Mouse (Mus musculus) fibroblast of lung, adult 2 months (primary cell): Measurements from ENCODE around the gene Samd4b.
A peak's percentile ranks its signal among the peaks of the same experiment; 100 is the strongest.

Source experiments
- DNase-seq: peaks from one replicate; pipeline ENCODE4 v3.0.0-alpha.2; 2011; ENCODE audit warnings: low read depth

Samd4b gene

DNA sequence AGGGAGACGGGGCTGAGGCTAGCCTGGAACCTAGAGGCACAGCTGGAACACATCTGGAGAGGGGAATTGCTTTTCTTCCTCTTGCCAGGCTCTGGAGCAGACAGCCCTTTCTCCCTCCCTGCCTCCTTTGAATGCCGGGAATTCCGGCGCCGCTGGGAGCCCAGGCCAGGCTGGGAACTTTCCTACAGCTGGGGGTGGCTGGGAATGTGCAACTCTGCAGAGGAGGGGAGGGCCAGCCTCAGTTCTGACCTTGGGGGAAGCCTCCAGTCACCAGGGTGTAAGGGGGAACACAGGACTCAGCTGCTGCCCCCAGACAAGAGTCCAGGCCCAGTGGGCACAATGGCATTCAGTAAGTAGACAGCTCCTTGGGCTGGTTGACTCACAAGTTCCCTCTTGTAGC lies 241.0 kb downstream of the Samd4b start:
- DNase-seq, result no peak

DNA sequence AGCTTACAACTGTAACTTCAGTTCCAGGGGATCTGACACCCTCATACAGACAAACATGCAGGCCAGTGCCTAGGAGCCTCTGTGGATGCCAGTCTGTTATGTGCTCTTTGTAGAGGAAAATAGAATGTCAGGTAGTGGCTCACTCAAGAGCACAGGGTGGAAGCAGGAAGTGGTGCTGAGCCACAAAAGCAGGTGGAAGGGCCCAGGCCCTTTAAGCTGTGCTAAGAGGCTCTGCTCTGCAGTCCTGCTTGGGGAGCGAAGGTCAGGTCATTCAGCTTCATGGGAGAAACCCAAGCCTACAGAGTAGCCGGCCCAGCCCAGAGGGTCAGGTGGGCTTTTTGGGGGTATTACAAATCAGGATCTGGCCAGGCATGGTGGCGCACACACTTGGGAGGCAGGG lies 242.7 kb downstream of the Samd4b start:
- no peak for DNase-seq

DNA sequence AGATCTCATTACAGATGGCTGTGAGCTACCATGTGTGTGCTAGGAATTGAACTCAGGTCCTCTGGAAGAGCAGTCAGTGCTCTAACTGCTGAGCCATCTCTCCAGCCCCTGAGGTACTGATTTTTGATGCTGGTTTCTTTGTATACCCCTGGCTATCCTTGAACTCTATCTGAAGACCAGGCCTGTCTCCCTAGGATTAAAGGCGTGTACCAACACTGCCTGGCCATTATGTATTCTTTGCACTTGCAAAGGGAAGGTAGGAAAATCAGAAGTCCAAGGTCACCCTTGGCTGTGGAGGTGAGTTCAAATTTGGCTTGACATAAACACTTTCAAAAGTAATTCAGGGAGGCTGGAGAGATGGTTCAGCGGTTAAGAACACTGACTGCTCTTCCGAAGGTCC lies 243.3 kb downstream of the Samd4b start:
- no peak for DNase-seq

DNA sequence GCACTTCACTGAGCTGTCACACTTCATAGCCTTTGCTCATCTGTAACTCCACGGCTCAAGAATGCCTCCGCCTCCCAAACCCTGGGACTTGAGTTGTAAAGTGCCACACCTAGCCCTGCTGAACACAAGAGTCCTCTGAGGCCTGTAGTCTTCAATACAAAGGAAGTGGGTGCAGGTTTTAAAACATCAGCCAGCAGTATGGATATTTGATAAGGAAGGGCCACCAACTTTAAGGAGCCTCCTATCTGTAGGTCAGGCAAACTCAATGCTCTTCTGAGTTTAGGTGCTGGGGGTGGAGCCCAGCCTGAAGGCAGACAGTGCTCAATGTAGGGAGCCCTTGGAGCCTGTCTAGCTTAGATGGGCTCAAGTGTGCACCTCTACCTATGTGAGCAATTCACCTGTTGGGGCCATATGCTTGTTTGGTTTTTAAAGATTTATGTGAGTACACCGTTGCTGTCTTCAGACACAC lies 243.8 kb downstream of the Samd4b start:
- no peak for DNase-seq

DNA sequence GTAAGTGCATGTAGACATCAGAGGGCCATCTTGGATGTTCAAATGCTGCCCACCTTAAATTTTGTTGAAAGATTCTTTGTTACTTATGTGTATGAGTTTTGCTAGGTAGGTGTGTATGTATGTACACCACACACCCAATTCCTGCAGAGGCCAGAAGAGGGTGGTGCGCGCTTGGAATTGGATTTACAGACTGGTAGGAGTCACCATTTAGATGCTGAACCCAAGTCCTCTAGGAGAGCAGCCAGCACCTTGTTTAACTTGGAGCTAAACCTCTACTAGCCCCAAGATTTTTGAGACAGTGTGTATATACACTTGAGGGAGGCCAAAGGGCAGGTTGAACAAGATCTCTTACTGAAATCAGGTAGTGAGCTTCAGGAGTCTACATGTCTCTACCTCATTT lies 244.7 kb downstream of the Samd4b start:
- no peak for DNase-seq

DNA sequence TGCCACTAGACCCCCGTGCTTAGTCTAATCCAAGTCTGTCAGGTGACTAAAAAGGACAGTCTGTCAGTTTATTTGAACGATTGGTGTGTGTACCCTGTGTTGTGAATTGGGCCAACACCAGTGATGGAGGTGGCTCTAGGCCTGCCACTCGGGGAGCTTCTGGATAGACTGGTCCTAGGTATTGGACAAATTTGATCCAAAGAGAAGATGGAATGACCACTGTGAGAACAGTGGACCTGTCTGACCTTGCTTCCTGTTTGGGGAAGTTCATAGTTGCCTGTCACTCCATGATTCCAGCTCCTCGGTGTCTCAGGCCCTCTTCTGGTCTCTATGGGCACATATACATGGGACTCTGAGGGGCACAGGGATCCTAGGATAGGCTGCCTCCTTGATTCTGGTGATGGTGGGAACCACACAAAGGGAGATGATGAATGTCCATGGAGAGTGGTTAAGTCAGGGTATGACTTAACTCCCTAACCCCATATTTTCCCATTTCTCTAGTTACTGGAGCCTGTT lies 246.2 kb downstream of the Samd4b start:
- DNase-seq, result no peak

DNA sequence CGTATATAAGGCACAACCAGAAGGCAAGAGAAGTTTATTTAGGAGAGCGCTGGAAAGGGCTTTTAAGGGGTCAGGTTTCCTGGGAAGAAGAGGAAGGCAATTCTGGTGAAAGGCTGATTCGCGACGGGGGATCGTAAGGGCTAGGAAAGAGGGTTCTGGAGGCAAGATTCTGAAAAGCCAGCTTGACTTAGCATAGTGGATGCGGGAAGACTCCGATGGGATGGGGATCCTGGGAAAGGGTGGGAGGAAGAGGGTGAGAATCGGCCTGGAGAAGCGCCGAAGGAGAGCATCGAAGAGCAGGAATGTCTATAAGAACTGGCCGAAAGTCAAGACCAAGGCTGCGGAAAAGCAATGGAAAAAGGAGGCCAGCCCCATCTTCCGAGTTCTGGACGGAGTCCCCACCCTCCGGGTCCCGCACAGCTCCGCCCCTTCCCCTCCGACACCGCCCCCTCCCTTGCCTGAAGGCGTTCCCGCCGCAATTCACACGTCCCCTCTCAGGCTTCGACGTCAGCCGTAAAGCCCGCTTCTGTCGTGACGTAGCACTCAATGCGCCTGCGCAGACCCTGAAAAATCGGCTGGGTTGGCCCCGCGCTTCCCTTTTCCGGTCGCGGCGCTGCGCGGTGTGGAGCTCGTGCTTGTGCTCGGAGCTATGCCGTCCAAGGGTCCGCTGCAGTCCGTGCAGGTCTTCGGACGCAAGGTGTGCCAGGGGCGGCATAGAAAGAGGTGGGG lies 247.6 kb downstream of the Samd4b start, which contains the start of gene Rps16:
Gene Rps16 (plus strand): TSS at position 498 of the 729 bp plus-strand sequence.
- peak; percentile 95 for DNase-seq
